Mouse (Mus musculus) thymus, postnatal 36 days (tissue): ENCODE measurements around the gene Tmem119.
"Not testable (repeated sequence)": the region's sequence is repeated elsewhere in the genome, so short reads cannot be mapped to it uniquely, and the experiment has no call there.

Source experiments
- DNase-seq, 2 experiments: peaks; one replicate each; pipeline ENCODE4 v3.0.0; 2022; ENCODE audit warnings: mixed read lengths in 2 of 2

The Tmem119 gene

DNA sequence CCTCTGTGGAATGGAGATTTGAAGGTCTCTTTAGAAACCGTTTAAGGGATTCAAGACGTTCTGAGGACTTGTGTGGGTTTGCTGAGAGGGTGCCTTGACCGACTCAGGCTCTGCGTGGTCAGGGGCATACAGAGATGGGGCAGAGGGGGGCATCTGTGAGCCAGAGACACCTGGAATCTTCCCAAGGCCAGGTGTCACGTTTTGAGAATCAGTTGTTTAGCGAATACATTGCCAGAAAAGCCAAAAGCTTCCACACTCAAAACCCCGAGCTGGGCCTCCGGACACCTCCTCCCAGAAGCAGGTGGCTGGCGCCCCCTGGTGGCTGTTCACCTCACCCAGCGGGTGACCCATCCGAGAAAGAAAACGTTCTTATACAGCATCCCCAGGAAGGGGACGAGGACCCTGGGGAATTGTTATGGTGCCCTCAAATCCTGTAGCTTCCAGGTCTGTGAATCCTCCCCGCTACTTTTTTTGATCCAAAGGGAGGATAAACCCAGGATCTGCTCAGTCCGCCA, 15.4 kb upstream of the Tmem119 start:
- peak; percentile 73 to 77 for DNase-seq

- no peak for DNase-seq
Measured at GRCm38 (mm10) chr5:113815041-113815389, 14.7 kb upstream of the Tmem119 start.

DNA sequence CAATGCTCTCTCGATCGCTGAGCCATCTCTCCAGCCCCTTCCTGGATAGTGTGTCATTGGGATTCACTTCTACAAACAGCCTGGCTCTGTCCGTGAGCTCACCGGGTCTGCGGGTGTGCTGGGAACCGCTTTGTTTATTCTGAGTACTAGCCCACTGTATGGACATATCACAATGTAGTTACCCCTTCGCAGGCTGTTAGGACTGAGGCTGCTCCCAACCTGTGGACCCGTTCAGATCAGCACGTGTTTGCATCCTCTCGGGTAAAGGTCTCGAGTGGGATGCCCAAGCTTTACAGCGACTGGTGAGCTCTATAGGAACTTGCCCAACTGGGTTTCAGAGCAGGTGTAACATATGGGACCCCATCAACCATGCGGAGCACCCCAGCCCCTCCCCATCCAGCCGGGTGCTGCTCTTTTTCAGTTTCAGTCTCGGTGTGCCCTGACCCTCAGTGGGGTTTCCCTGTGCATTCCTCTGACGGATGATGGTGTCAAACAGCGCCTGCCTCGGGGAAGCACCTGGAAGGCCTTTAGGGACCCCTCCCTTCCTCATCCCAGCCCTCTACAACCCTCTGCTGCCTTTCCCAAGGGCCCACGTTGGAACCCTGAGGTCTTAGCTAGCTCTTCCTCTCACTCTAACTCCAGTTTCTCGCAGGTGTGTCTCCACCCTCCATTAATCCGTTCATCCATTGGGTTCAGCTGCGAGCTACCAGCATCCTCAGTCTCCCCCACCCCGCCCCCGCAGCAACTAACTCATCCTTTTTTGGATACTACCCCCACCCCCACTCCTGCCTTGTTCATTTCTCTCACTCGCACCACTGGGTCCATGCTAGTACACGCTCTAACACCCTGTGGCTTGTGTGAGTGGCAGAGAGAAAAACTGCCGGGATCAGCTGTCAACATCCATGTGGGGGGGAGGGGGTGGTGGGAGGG, 14.1 kb upstream of the Tmem119 start:
- DNase-seq, result no peak

DNA sequence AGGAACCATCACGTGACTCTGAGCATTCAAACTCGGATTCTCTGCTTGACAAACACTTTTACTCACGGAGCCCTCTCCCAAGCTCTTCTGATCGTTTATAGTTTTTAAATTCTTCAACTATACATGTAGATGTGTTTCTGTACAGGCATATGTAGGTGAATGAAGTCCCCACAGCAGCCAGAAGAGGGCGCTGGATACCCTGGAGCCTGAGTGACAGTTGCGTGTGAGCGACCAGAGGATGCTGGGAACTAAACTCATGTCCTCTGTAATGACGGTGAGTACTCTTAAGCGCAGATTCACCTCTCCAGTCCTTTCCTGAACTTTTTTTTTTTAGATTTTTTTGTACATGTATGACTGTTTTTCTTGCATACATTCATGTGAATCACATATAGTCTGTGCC, 13.3 kb upstream of the Tmem119 start:
- DNase-seq, result no peak

DNA sequence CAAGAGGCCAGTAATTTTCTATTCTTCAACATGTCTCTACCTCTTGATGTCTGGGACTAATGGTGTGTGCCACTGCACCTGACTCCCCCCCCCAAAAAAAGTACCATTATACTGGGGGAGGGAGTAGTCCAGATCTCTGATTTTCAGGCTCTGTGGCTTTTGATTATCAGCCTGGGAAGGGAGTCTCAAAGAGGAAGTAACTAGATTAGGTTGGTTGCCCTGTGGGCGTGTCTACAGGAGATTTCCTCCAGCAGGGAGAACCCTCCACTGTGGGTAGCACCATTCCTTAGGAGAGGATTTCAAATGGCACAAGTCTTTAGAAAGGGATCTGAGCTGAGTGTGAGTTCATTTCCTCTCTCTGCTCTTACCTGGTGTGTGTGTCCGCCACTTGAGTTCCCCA, 12.3 kb upstream of the Tmem119 start:
- DNase-seq, result no peak

- not testable (repeated sequence) for DNase-seq
Measured at GRCm38 (mm10) chr5:113811824-113812420, 11.6 kb upstream of the Tmem119 start.

GRCm38 (mm10) chr5:113810111-113810510, 9.8 kb upstream of the Tmem119 start:
- no peak for DNase-seq

DNA sequence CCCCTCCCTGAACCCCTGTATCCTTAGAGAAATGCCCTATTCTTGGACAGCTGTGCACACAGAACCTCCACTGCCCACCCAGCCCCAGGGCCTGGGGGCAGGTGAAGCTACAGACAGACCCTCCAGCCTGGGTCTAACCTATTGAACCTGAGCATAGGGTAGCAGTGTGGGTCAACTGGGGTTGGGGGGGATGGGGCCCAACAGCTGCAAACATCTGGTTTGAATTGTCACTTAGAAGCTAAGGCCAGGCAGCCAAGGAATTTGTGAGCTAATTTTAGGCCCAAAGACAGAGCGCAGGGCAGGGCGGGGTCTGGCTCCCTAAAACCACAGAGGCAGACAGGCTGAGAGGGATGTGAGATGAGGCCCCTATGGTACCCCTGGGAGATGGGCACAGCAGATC, 7.9 kb upstream of the Tmem119 start:
- no peak for DNase-seq

- DNase-seq, result no peak
Measured at GRCm38 (mm10) chr5:113807712-113808111, 7.4 kb upstream of the Tmem119 start.

DNA sequence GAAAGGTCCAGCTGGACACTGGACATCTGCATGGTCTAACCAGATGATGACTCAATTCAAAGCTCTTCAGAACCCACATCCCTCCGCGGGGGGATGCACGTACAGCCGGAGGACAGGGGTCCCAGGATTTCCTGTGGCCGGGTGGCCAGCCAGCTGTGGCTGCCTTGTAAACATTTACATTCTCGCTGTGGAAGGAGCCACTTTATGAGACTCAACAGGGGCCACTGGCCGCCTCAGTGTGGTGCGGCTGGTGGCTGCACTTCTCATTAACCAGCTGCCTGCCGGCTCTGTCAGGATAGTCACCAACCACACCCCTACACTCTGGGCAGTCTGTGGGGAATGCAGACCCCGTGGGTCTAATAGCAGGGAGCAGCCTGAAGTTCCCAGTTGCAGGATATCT, 6.1 kb upstream of the Tmem119 start:
- no peak for DNase-seq

DNA sequence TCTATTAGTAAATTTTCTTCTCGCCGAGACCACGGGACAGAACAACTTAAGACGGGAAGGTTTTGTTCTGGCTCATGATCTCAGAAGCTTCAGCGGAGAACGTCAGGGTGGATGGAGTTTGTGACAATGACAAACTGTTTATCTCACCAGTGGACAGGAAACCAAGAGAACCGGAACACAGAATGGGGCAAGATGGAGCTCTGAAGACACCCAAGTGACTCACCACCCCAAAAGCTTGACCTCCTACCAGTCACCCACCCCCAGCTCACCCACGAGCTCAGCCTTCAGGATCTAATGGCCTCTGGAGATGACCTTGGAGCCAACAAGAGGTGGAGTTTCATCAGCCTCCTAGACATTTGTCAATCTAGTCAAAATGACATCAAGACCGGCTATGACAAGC, 5.0 kb upstream of the Tmem119 start:
- no peak for DNase-seq

- DNase-seq, result no peak
Measured at GRCm38 (mm10) chr5:113804395-113804966, 4.2 kb upstream of the Tmem119 start.

- no peak for DNase-seq
Measured at GRCm38 (mm10) chr5:113799691-113800090, 625 bp downstream of the Tmem119 start.

GRCm38 (mm10) chr5:113798525-113798924, 1.8 kb downstream of the Tmem119 start:
- DNase-seq, result no peak

DNA sequence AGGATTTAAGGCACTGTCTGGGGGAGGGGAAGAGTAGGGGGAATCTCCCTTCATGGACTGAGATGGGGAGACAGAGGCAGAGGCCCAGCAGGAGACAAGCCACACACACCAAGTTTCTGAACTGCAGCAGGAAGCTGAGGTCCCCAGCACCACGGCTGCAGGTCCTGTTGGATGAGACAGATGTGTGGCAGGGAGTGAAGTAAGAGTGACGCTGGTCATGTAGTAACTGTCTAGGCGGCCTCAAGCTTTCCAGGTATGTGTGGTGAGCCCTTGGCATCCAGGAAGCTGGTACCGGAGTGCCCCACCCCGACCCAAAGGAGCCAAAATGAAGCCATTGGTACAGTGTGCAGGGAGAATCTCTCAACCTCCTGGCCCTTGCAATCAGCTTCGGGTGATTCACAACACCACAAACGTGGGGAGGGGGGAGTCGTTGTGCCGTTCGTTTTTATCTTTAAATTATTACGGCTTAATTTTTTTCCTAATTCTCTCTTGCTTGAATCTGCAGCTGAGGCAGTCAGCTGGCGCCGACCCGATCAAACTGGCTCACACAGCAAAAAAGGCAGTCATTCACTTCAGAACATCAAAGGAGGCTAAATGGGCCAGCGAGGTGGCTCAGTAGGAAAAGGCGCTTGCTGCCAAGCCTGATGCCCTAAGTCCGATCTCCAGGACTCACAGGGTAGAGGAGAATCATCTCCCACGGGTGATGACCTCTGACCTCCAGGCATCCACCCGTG, 3.0 kb downstream of the Tmem119 start:
- DNase-seq, result no peak

DNA sequence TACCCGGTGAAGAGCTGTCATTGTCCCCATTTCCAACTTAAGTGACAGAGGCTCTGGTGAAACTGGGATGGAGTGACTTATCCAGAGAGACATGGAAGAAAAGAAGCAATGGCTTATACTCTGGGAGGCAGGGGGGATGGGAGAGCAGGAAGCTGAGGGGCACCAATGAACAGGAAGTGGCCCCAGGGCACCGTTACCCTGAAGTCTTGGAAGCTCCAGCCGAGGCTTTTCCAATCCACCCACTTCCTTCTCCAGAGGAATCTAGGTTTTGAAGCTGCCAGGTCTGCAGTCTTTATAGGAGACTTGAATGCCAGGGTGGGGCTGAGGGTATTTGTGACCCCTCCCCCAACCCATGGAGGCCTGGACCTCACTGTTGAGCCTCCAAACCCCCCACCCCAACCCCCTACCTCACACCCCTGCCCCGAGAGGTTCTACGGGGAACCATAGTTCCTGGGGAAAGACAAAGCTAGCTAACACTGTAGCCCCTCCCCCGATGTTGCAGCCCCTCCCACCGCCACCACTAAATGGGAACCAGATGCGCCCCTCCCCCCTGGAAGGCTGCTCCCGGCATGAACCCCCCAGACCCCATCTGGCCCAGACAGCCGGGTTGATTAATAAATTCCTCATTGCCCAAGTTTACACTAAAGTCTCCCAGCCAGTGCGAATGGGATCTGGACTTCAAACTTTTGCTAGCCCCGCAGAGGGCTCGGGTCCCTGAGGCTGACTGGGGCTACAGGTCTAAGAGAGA, 3.7 kb downstream of the Tmem119 start:
- DNase-seq, result no peak

GRCm38 (mm10) chr5:113791197-113792095, 8.9 kb downstream of the Tmem119 start:
- no peak for DNase-seq

- DNase-seq, result no peak
Measured at GRCm38 (mm10) chr5:113790453-113791196, 9.7 kb downstream of the Tmem119 start.

GRCm38 (mm10) chr5:113789075-113789788, 11.1 kb downstream of the Tmem119 start:
- no peak for DNase-seq

- DNase-seq, result no peak
Measured at GRCm38 (mm10) chr5:113788645-113789044, 11.7 kb downstream of the Tmem119 start.
